Mouse (Mus musculus) forebrain, embryonic 12.5 days (tissue): ENCODE results near the gene Asf1a. TPM values are rescaled to one million over a fixed set of nuclear protein-coding genes. Genes with fewer than 3 reads are reported as not detected.

Experiments
- polyA plus RNA-seq: library from polyadenylated mRNA; unstranded; fragments of >200 nt; fragmentation: Nextera tagmentation; extraction: Ambion mirVana; gene quantifications from 2 replicates; pipeline ENCODE4 v1.2.1, GENCODE M21; 2016

Gene Asf1a
- polyA plus RNA-seq, 1 experiment from 2014 or later = 160 TPM

Other genes starting within 250 kb of the Asf1a start
- 5.3 TPM in 2 replicates for gene Cep85l, start 216.8 kb upstream of the Asf1a start, polyA plus RNA-seq
- 15.7 and 18.9 TPM in 2 replicates for gene Mcm9, start 33.7 kb downstream of the Asf1a start, polyA plus RNA-seq
- gene Fam184a, start 154.4 kb downstream of the Asf1a start, polyA plus RNA-seq = 7.2 and 7.9 TPM in 2 replicates